In genomic region chr2:18048453-18049075, GRCm38 (mm10) we compare ENCODE assay signal across 8 mouse cellular contexts. TPM values are rescaled to one million over a fixed set of nuclear protein-coding genes. Genes with fewer than 3 reads are reported as not detected.
A peak's percentile ranks its signal among the peaks of the same experiment; 100 is the strongest.
DNase-seq lines count a peak whose midpoint lies in the region; ATAC-seq lines count a peak whose summit lies in the region.

TSS of gene Skida1 (minus strand) at chr2:18049051.

- no peak for ATAC-seq in megakaryocyte, adult 5-6 weeks (ENCODE audit: poor library complexity, severe bottlenecking)
- ATAC-seq in embryonic facial prominence, embryonic 15.5 days (ENCODE audit: insufficient number of reproducible peaks, low FRiP score, low TSS enrichment, low read depth): 0 out of 2 replicates have a peak, but pooled peaks have one; percentile 3
- no peak for ATAC-seq in liver, embryonic 15.5 days (ENCODE audit: insufficient read depth)
- no peak for ATAC-seq in megakaryocyte progenitor cell, adult 5-6 weeks (replicated peaks; ENCODE audit: poor library complexity)

- peak; percentile 43 for DNase-seq in induced T-regulatory cell, adult 2 months (ENCODE audit: low read depth)
- no peak for DNase-seq in spleen, adult 12 weeks (ENCODE audit: low spot score)
- no peak for DNase-seq in gastrocnemius, postnatal 4 days (ENCODE audit: low spot score in 2 of 2)

- no peaks in the 10 kb centered on the region for H3K9me3 ChIP-seq in megakaryocyte, embryonic 14.5 days
- H3K9me3 ChIP-seq in embryonic facial prominence, embryonic 15.5 days (replicated peaks): no peaks in the 10 kb centered on the region
- no peaks in the 10 kb centered on the region for H3K9me3 ChIP-seq in liver, embryonic 15.5 days (replicated peaks)

- peaks cover 32% of the 10 kb centered on the region for H3K27me3 ChIP-seq in megakaryocyte, embryonic 14.5 days (replicated peaks)
- H3K27me3 ChIP-seq in embryonic facial prominence, embryonic 15.5 days: no peaks in the 10 kb centered on the region
- H3K27me3 ChIP-seq in liver, embryonic 15.5 days: peaks cover 93% of the 10 kb centered on the region

- H3K4me3 ChIP-seq in megakaryocyte, embryonic 14.5 days (replicated peaks): peak within 1 kb of the TSS; percentile 97
- H3K4me3 ChIP-seq in embryonic facial prominence, embryonic 15.5 days (replicated peaks): peak within 1 kb of the TSS; percentile 79
- H3K4me3 ChIP-seq in liver, embryonic 15.5 days (replicated peaks): peak within 1 kb of the TSS; percentile 64

- H3K36me3 ChIP-seq in megakaryocyte, embryonic 14.5 days (replicated peaks; ENCODE audit: low read length): no peaks in the 10 kb centered on the region
- no peaks in the 10 kb centered on the region for H3K36me3 ChIP-seq in embryonic facial prominence, embryonic 15.5 days
- H3K36me3 ChIP-seq in liver, embryonic 15.5 days (replicated peaks): no peaks in the 10 kb centered on the region

- peak within 1 kb of the TSS; percentile 96 for H3K9ac ChIP-seq in embryonic facial prominence, embryonic 15.5 days
- peak within 1 kb of the TSS; percentile 52 for H3K9ac ChIP-seq in liver, embryonic 15.5 days

- H3K4me1 ChIP-seq in megakaryocyte, embryonic 14.5 days: peaks cover 44% of the 10 kb centered on the region
- H3K4me1 ChIP-seq in embryonic facial prominence, embryonic 15.5 days: peaks cover 35% of the 10 kb centered on the region
- H3K4me1 ChIP-seq in liver, embryonic 15.5 days (replicated peaks): peaks cover 32% of the 10 kb centered on the region

- peak within 1 kb of the TSS; percentile 73 for H3K4me2 ChIP-seq in embryonic facial prominence, embryonic 15.5 days (replicated peaks)
- H3K4me2 ChIP-seq in liver, embryonic 15.5 days: peak within 1 kb of the TSS; percentile 85

- WGBS in embryonic facial prominence, embryonic 15.5 days: under 1% methylated on average over 17 of the region's 17 CpGs
- WGBS in liver, embryonic 15.5 days (ENCODE audit: insufficient replicate concordance): 3% methylated on average over 17 of the region's 17 CpGs

- peak within 1 kb of the TSS; percentile 99 for H3K27ac ChIP-seq in embryonic facial prominence, embryonic 15.5 days (replicated peaks)
- peak within 1 kb of the TSS; percentile 75 for H3K27ac ChIP-seq in liver, embryonic 15.5 days (replicated peaks)

RNA-seq across cellular contexts. Expression of gene Skida1, which starts in this region (rescaled TPM):
- 0.04 and 1.8 TPM in 2 replicates for polyA plus RNA-seq in megakaryocyte, embryonic 14.5 days (2012; ENCODE audit: insufficient read depth, low replicate concordance)
- 0.09 TPM in 1 of 2 replicates, not detected in the other for total RNA-seq in megakaryocyte, adult 5-6 weeks (2015)
- not detected in 2 replicates for total RNA-seq in megakaryocyte, adult 5-6 weeks (2017)
- 5.7 and 6.1 TPM in 2 replicates for polyA plus RNA-seq in embryonic facial prominence, embryonic 15.5 days (2015; fragmentation: Nextera tagmentation; extraction: Ambion mirVana)
- 0.37 and 0.47 TPM in 2 replicates for polyA plus RNA-seq in liver, embryonic 15.5 days (2015; fragmentation: Nextera tagmentation; extraction: Ambion mirVana)
- not detected in 2 replicates for total RNA-seq in megakaryocyte progenitor cell, adult 5-6 weeks (2015)
- 0.14 TPM in 1 of 2 replicates, not detected in the other for total RNA-seq in megakaryocyte progenitor cell, adult 5-6 weeks (2017)
- total RNA-seq in gastrocnemius, postnatal 4 days (2021): 1 to 10 TPM; 4.6 to 4.9 TPM

Comparison
In these comparisons a context has a peak if more than half of its experiments do, and no peak if none do; other contexts are left out.
1. RNA of gene Skida1 (total RNA-seq): 4.6 to 4.9 TPM in gastrocnemius, postnatal 4 days; 0.09 TPM in megakaryocyte, adult 5-6 weeks and 0.14 TPM in megakaryocyte progenitor cell, adult 5-6 weeks; every median in the first group is over 4 times any median in the second.
2. Peak in every context shown above with its lines, with median percentiles within 50 percentile points of each other: H3K4me3 ChIP-seq.